9 mouse cellular contexts compared by ENCODE assay signal in genomic region chr15:81466738-81467113, GRCm38 (mm10). TPM values are rescaled to one million over a fixed set of nuclear protein-coding genes. Genes with fewer than 3 reads are reported as not detected.
DNase-seq lines count a peak whose midpoint lies in the region; ATAC-seq and TF ChIP-seq lines count a peak whose summit lies in the region.
"Had no signal": no experiment of that assay in that cellular context is flagged by ENCODE, and none has a peak within 500 bp of the region (broad histone marks: within the 10 kb centered on the region; RNA-seq: fewer than 3 reads in every experiment).

No protein-coding gene starts in this region.

- no peak for DNase-seq in lung, adult 2 months
- DNase-seq in lung, postnatal 10 days: no peak
- DNase-seq in embryonic facial prominence, embryonic 14.5 days (ENCODE audit: low spot score): no peak
- no peak for DNase-seq in limb, embryonic 10.5 days (ENCODE audit: low spot score)
- no peak for DNase-seq in right cerebral cortex, adult 2 months (ENCODE audit: low spot score in 2 of 2)
- no peak for DNase-seq in right cerebral cortex, postnatal 36 days (ENCODE audit: low spot score in 2 of 2)

- H3K9me3 ChIP-seq in embryonic facial prominence, embryonic 14.5 days (ENCODE audit: control insufficient read depth, low read length): peaks cover 9% of the 10 kb centered on the region; the same call in 1 of the 2 replicates
- H3K9me3 ChIP-seq in limb, embryonic 10.5 days (replicated peaks): no peaks in the 10 kb centered on the region
- H3K9me3 ChIP-seq in neural tube, embryonic 14.5 days (ENCODE audit: control insufficient read depth, low read length): 0 out of 2 replicates have a peak, but pooled peaks cover 2% of the 10 kb centered on the region

- peak overlapping the region; percentile 80 for H3K9ac ChIP-seq in embryonic facial prominence, embryonic 14.5 days (ENCODE audit: low read depth, low read length)
- H3K9ac ChIP-seq in neural tube, embryonic 14.5 days (replicated peaks; ENCODE audit: low read depth, low read length): peak overlapping the region; percentile 60

- under 1% methylated on average over 15 of the region's 15 CpGs for WGBS in lung, adult 2 months
- 0% methylated on average over 14 of the region's 15 CpGs for WGBS in embryonic facial prominence, embryonic 14.5 days
- WGBS in limb, embryonic 10.5 days: 0% methylated on average over 15 of the region's 15 CpGs
- 0% methylated on average over 15 of the region's 15 CpGs for WGBS in neural tube, embryonic 14.5 days

- H3K4me2 ChIP-seq in embryonic facial prominence, embryonic 14.5 days (ENCODE audit: low read depth, low read length): peak overlapping the region; percentile 72
- H3K4me2 ChIP-seq in neural tube, embryonic 14.5 days (ENCODE audit: low read depth, low read length): peak overlapping the region; percentile 73

- peaks cover 3% of the 10 kb centered on the region for H3K4me1 ChIP-seq in lung, adult 2 months (ENCODE audit: control insufficient read depth, insufficient read depth, low read length)
- peaks cover 4% of the 10 kb centered on the region; the same call in 1 of the 2 replicates for H3K4me1 ChIP-seq in embryonic facial prominence, embryonic 14.5 days (ENCODE audit: control insufficient read depth, insufficient read depth, low read length)
- peaks cover 18% of the 10 kb centered on the region for H3K4me1 ChIP-seq in limb, embryonic 10.5 days
- H3K4me1 ChIP-seq in neural tube, embryonic 14.5 days (ENCODE audit: control insufficient read depth, insufficient read depth, low read length): peaks cover 9% of the 10 kb centered on the region

- ATAC-seq in embryonic facial prominence, embryonic 14.5 days (ENCODE audit: low read depth): no peak
- ATAC-seq in neural tube, embryonic 14.5 days (ENCODE audit: low read depth): no peak
- ATAC-seq in megakaryocyte-erythroid progenitor cell, adult 5-6 weeks (replicated peaks; ENCODE audit: low FRiP score, low TSS enrichment, poor library complexity, severe bottlenecking): no peak

- TF ChIP-seq POLR2A in lung, adult 2 months (IDR thresholded peaks at IDR 0.05; ENCODE audit: borderline replicate concordance, extremely low read depth, low read depth, low read length): peak; percentile 8; the same call in 1 of the 2 replicates

- peak overlapping the region; percentile 93 for H3K4me3 ChIP-seq in lung, adult 2 months (replicated peaks; ENCODE audit: extremely low read depth, low read depth, low read length)
- H3K4me3 ChIP-seq in embryonic facial prominence, embryonic 14.5 days (ENCODE audit: low read depth, low read length): peak overlapping the region; percentile 76
- H3K4me3 ChIP-seq in limb, embryonic 10.5 days: peak overlapping the region; percentile 80
- H3K4me3 ChIP-seq in neural tube, embryonic 14.5 days (ENCODE audit: low read depth, low read length): peak overlapping the region; percentile 63

- H3K27me3 ChIP-seq in embryonic facial prominence, embryonic 14.5 days (replicated peaks; ENCODE audit: control insufficient read depth, insufficient read depth, low read length): no peaks in the 10 kb centered on the region
- H3K27me3 ChIP-seq in limb, embryonic 10.5 days (ENCODE audit: low read depth, poor library complexity, severe bottlenecking): no peaks in the 10 kb centered on the region
- H3K27me3 ChIP-seq in neural tube, embryonic 14.5 days (ENCODE audit: control insufficient read depth, insufficient read depth, low read length): no peaks in the 10 kb centered on the region

- no peak for TF ChIP-seq CTCF in lung, adult 2 months (IDR thresholded peaks at IDR 0.05; ENCODE audit: insufficient read depth, low read length)

- H3K36me3 ChIP-seq in embryonic facial prominence, embryonic 14.5 days (ENCODE audit: control insufficient read depth, insufficient read depth, low read length): peaks cover 33% of the 10 kb centered on the region
- H3K36me3 ChIP-seq in limb, embryonic 10.5 days: peaks cover 46% of the 10 kb centered on the region
- H3K36me3 ChIP-seq in neural tube, embryonic 14.5 days (ENCODE audit: control insufficient read depth, insufficient read depth, low read length): no peaks in the 10 kb centered on the region; the same call in 1 of the 2 replicates

- H3K27ac ChIP-seq in embryonic facial prominence, embryonic 14.5 days (replicated peaks; ENCODE audit: low read depth, low read length): peak overlapping the region; percentile 84
- peak overlapping the region; percentile 93 for H3K27ac ChIP-seq in limb, embryonic 10.5 days
- H3K27ac ChIP-seq in neural tube, embryonic 14.5 days (ENCODE audit: low read depth, low read length): peak overlapping the region; percentile 83

RNA-seq across cellular contexts. Expression of gene Rbx1, which starts 0.6 kb away (rescaled TPM):
- 55.5 and 85.0 TPM in 2 replicates for polyA plus RNA-seq in lung, adult 2 months (2012; rRNA removed)
- polyA plus RNA-seq in embryonic facial prominence, embryonic 14.5 days (2014; fragmentation: Nextera tagmentation; extraction: Ambion mirVana): 490 and 495 TPM in 2 replicates
- 590 and 611 TPM in 2 replicates for polyA plus RNA-seq in limb, embryonic 10.5 days (2016; fragmentation: Nextera tagmentation; extraction: Ambion mirVana)
- 454 and 456 TPM in 2 replicates for polyA plus RNA-seq in neural tube, embryonic 14.5 days (2014; fragmentation: Nextera tagmentation; extraction: Ambion mirVana)
- total RNA-seq in megakaryocyte-erythroid progenitor cell, adult 5-6 weeks (2014; fragmentation: Nextera tagmentation): 220 and 236 TPM in 2 replicates
- total RNA-seq in megakaryocyte-erythroid progenitor cell, adult 5-6 weeks (2017): 168 and 201 TPM in 2 replicates

RNA-seq across cellular contexts. Expression of gene Dnajb7, which starts 58.6 kb away (rescaled TPM):
- not detected in 2 replicates for polyA plus RNA-seq in lung, adult 2 months (2012; rRNA removed)
- polyA plus RNA-seq in embryonic facial prominence, embryonic 14.5 days (2014; fragmentation: Nextera tagmentation; extraction: Ambion mirVana): 0.48 and 0.85 TPM in 2 replicates
- polyA plus RNA-seq in limb, embryonic 10.5 days (2016; fragmentation: Nextera tagmentation; extraction: Ambion mirVana): 3.0 and 4.0 TPM in 2 replicates
- polyA plus RNA-seq in neural tube, embryonic 14.5 days (2014; fragmentation: Nextera tagmentation; extraction: Ambion mirVana): 0.90 and 1.7 TPM in 2 replicates
- not detected in 2 replicates for total RNA-seq in megakaryocyte-erythroid progenitor cell, adult 5-6 weeks (2014; fragmentation: Nextera tagmentation)
- total RNA-seq in megakaryocyte-erythroid progenitor cell, adult 5-6 weeks (2017): 0.34 TPM in 1 of 2 replicates, not detected in the other
- total RNA-seq: adrenal gland, postnatal 25 days had no signal
